Mouse (Mus musculus): ENCODE data around the gene Myo18b. TPM values are rescaled to one million over a fixed set of nuclear protein-coding genes. Genes with fewer than 3 reads are reported as not detected.

The Myo18b gene
- polyA plus RNA-seq, 1 experiment: 0.75 TPM

DNA sequence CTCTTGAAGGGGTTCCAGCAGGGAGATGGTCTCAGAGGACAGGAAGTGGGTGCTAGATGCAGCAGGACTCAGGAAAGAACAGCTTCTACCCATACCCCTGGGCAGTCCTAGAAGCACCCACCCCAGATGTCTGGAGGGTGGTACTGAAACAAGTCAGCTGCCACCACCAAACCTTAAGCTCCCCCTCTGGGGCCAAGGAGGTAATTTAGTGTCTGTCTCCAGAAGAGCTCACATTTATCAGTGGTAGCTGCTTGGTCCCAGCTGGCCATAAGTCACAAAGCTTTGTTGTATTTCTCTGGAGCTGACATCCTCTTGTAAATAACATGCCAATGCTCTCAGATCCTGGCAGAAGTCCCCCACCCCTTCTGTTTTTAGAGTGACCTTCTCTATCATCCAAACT lies 187.7 kb downstream of the Myo18b start:
- H3K4me1 ChIP-seq (ENCODE audit: control insufficient read depth, insufficient read depth, insufficient read length, low read length): no peaks in the 10 kb centered on the region
- no peak overlapping the region for H3K27ac ChIP-seq (replicated peaks; ENCODE audit: low read depth, low read length)
- H3K4me3 ChIP-seq (ENCODE audit: insufficient read depth, low read depth, low read length): no peak overlapping the region

GRCm38 (mm10) chr5:112707478-112707877 lies 188.7 kb downstream of the Myo18b start:
- Histone ChIP-seq H3K4me1 (ENCODE audit: control insufficient read depth, insufficient read depth, insufficient read length, low read length) (no peaks in the 10 kb centered on the region), H3K27ac (replicated peaks; ENCODE audit: low read depth, low read length) (no peak overlapping the region)

DNA sequence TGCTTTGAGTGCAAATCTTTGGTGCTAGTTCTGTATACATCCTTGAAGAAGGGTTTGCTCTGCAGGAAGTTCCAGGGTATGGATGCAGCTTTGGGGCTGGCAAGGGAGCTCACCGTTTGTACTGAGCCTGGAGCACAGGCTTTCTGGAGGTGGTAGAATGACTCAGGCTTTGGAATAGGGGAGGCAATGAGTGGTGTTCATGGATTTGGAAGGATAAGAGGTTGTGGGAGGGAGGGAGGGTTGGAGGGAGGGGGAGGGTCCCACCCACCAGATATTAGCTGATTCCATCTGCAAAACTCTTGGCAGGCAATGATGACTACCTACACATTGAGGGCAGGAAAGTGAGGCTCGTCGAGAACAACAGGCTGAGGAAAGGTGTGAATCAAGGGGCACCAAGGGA lies 195.4 kb downstream of the Myo18b start:
- Histone ChIP-seq H3K4me3 (ENCODE audit: insufficient read depth, low read depth, low read length) (no peak overlapping the region), H3K4me1 (ENCODE audit: control insufficient read depth, insufficient read depth, insufficient read length, low read length) (no peaks in the 10 kb centered on the region), H3K27ac (replicated peaks; ENCODE audit: low read depth, low read length) (no peak overlapping the region)

More at GRCm38 (mm10) chr5:112707478-112707877, 188.7 kb downstream of the Myo18b start:
- H3K4me3 ChIP-seq (ENCODE audit: insufficient read depth, low read depth, low read length): no peak overlapping the region

GRCm38 (mm10) chr5:112696683-112697082 lies 199.5 kb downstream of the Myo18b start:
- H3K4me1 ChIP-seq (ENCODE audit: control insufficient read depth, insufficient read depth, insufficient read length, low read length): no peaks in the 10 kb centered on the region
- H3K27ac ChIP-seq (replicated peaks; ENCODE audit: low read depth, low read length): no peak overlapping the region
- H3K4me3 ChIP-seq (ENCODE audit: insufficient read depth, low read depth, low read length): no peak overlapping the region

- Histone ChIP-seq H3K4me1 (ENCODE audit: control insufficient read depth, insufficient read depth, insufficient read length, low read length) (no peaks in the 10 kb centered on the region), H3K4me3 (ENCODE audit: insufficient read depth, low read depth, low read length) (no peak overlapping the region), H3K27ac (replicated peaks; ENCODE audit: low read depth, low read length) (no peak overlapping the region)
These were observed 200.9 kb downstream of the Myo18b start for GRCm38 (mm10) chr5:112695254-112695711.

- H3K4me3 ChIP-seq (ENCODE audit: insufficient read depth, low read depth, low read length): no peak overlapping the region
- H3K4me1 ChIP-seq (ENCODE audit: control insufficient read depth, insufficient read depth, insufficient read length, low read length): no peaks in the 10 kb centered on the region
- no peak overlapping the region for H3K27ac ChIP-seq (replicated peaks; ENCODE audit: low read depth, low read length)
These were observed 202.8 kb downstream of the Myo18b start for GRCm38 (mm10) chr5:112693286-112693849.

DNA sequence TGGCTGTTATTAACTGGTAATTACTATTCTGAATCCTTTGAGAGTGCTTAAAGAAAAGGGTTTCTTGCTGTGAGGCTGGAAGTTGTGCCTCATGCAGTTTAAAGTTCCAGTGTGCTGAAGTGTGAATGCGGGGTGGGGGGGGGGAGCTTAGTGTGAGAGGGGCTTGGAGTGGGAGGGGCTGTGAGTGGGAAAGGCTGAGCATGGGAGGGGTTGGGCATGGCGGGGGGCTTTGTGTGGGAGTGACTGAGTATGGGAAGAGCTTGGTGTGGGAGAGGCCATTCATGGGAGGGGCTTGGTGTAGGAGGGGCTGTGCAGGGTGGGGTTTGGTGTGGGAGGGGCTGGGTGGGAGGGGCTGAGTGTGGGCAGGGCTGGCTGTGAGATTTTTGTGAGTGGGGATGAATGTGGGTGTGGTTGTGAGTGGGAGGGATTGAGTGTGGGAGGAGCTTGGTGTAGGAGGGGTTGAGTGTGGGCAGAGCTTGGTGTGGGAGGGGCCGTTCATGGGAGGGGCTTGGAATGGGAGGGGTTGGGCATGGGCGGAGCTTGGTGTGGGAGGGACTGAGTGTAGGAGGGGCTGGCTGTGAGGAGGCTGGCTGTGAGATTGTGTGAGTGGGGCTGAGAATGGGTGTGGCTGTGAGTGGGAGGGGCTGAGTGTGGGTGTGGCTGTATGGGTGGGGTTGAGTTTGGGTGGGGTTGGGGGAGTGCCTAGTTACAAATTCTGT lies 208.9 kb downstream of the Myo18b start:
- Histone ChIP-seq H3K4me1 (ENCODE audit: control insufficient read depth, insufficient read depth, insufficient read length, low read length) (no peaks in the 10 kb centered on the region), H3K4me3 (ENCODE audit: insufficient read depth, low read depth, low read length) (no peak overlapping the region), H3K27ac (replicated peaks; ENCODE audit: low read depth, low read length) (no peak overlapping the region)

DNA sequence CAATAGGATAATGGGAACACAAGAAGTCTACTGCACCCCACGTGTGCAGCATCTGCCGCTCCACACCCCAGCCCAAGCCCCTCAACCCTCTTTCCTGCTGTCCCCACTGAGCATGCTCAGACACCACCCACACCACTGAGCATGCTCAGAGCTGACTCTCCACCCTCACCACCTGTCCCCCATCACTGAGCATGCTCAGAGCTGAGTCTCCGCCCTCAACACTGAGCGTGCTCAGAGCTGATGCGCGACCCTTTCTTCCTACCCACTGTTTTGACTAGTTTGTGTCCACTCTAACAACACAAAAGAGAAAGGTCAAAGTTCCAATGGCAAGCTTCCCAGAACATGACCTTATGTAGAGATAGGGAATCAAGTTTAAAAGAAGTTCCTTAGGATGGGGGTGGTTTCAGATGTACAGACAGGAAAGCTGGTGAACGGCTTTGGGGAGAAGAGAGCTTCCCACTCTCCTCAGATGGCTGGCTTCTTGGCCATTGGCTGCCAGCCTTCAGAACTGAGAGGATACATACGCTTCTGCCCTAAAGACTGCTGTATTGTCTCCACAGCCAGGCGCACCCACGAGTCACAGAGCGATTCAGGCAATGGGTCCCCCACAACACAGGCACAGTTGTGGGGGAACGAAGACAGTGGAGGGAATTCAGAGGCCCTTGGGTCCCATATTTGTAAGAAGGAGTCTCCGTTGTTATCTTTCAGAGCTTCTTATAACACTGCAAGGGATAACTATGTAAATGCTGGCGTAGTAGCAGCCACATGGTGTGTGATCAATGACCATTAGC lies 209.7 kb downstream of the Myo18b start:
- H3K27ac ChIP-seq (replicated peaks; ENCODE audit: low read depth, low read length): no peak overlapping the region
- H3K4me1 ChIP-seq (ENCODE audit: control insufficient read depth, insufficient read depth, insufficient read length, low read length): no peaks in the 10 kb centered on the region
- H3K4me3 ChIP-seq (ENCODE audit: insufficient read depth, low read depth, low read length): no peak overlapping the region

- H3K4me1 ChIP-seq (ENCODE audit: control insufficient read depth, insufficient read depth, insufficient read length, low read length): no peaks in the 10 kb centered on the region
- H3K4me3 ChIP-seq (ENCODE audit: insufficient read depth, low read depth, low read length): no peak overlapping the region
- no peak overlapping the region for H3K27ac ChIP-seq (replicated peaks; ENCODE audit: low read depth, low read length)
These were observed 216.9 kb downstream of the Myo18b start for GRCm38 (mm10) chr5:112679251-112679650.

DNA sequence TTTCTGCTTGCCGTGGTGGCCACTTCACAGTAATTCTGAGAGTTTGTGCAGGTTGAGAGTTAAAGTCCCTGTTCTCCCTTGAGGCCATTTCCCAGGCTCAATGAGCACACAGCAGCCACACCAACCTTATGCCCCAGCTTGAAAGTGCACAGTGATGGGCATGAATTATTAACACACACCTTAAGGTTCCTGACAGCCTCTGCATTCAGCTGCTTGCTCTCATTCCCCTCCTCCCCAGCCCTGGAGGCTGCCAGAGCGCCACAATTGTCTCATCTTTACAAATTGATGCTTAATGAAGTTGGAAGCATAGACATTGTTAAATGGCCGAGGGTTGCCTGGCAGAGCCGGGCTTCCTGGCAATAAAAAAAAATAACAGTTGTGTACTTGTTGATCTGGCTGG lies 218.0 kb downstream of the Myo18b start:
- Histone ChIP-seq H3K27ac (replicated peaks; ENCODE audit: low read depth, low read length) (no peak overlapping the region), H3K4me3 (ENCODE audit: insufficient read depth, low read depth, low read length) (no peak overlapping the region), H3K4me1 (ENCODE audit: control insufficient read depth, insufficient read depth, insufficient read length, low read length) (no peaks in the 10 kb centered on the region)

GRCm38 (mm10) chr5:112674806-112675205 lies 221.4 kb downstream of the Myo18b start:
- H3K27ac ChIP-seq (replicated peaks; ENCODE audit: low read depth, low read length): no peak overlapping the region
- no peak overlapping the region for H3K4me3 ChIP-seq (ENCODE audit: insufficient read depth, low read depth, low read length)
- H3K4me1 ChIP-seq (ENCODE audit: control insufficient read depth, insufficient read depth, insufficient read length, low read length): no peaks in the 10 kb centered on the region

- no peaks in the 10 kb centered on the region for H3K4me1 ChIP-seq (ENCODE audit: control insufficient read depth, insufficient read depth, insufficient read length, low read length)
- H3K27ac ChIP-seq (replicated peaks; ENCODE audit: low read depth, low read length): no peak overlapping the region
These were observed 223.7 kb downstream of the Myo18b start for GRCm38 (mm10) chr5:112672457-112672856.

DNA sequence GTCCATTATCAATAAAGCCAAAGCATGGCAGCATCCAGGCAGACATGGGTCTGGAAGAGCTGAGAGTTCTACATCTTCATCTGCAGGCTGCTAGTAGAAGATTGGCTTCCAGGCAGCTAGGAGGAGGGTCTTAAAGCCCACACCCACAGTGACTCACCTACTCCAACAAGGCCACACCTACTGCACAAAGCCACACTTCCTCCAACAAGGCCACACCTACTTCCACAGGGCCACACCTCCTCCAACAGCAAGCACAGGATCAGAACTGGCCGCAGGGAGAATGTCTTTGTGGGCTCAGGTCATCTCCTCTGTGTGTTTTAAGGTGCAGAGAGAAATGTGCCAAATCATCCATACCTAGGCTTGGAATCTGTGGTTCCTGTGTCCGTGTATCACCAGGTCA lies 224.2 kb downstream of the Myo18b start:
- H3K4me1 ChIP-seq (ENCODE audit: control insufficient read depth, insufficient read depth, insufficient read length, low read length): no peaks in the 10 kb centered on the region
- H3K4me3 ChIP-seq (ENCODE audit: insufficient read depth, low read depth, low read length): no peak overlapping the region
- H3K27ac ChIP-seq (replicated peaks; ENCODE audit: low read depth, low read length): no peak overlapping the region

More at GRCm38 (mm10) chr5:112672457-112672856, 223.7 kb downstream of the Myo18b start:
- H3K4me3 ChIP-seq (ENCODE audit: insufficient read depth, low read depth, low read length): no peak overlapping the region

DNA sequence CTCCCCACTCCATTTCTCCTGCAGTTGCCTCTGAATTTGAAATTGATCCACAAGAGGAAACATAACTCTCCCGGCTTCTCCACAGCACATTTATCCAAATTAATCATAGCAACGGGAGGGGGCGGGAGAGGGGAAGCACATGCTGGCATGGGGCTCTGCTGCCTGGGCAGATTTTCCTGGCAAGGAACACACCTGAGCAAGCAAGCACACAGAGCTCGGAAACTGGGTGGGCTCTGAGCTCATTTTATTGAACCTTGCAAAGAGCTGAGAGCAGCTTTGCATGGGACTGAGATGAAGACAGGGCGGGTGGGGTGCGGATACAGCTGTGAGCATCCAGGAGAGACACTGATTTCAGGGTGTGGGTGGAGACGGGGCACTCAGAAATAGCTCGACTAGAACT lies 229.0 kb downstream of the Myo18b start:
- H3K4me3 ChIP-seq (ENCODE audit: insufficient read depth, low read depth, low read length): no peak overlapping the region
- H3K27ac ChIP-seq (replicated peaks; ENCODE audit: low read depth, low read length): no peak overlapping the region
- no peaks in the 10 kb centered on the region for H3K4me1 ChIP-seq (ENCODE audit: control insufficient read depth, insufficient read depth, insufficient read length, low read length)

GRCm38 (mm10) chr5:112665661-112666060 lies 230.5 kb downstream of the Myo18b start:
- Histone ChIP-seq H3K4me1 (ENCODE audit: control insufficient read depth, insufficient read depth, insufficient read length, low read length) (no peaks in the 10 kb centered on the region), H3K4me3 (ENCODE audit: insufficient read depth, low read depth, low read length) (no peak overlapping the region)

More at GRCm38 (mm10) chr5:112665661-112666060, 230.5 kb downstream of the Myo18b start:
- no peak overlapping the region for H3K27ac ChIP-seq (replicated peaks; ENCODE audit: low read depth, low read length)

All from brown adipose tissue, adult 24 weeks (tissue).